Mouse (Mus musculus): ENCODE data around the gene Gdf5. TPM values are rescaled to one million over a fixed set of nuclear protein-coding genes. Genes with fewer than 3 reads are reported as not detected.
A peak's percentile ranks its signal among the peaks of the same experiment; 100 is the strongest.

Gdf5 gene
- polyA plus RNA-seq, 1 experiment from 2014 or later = 0.88 TPM

DNA sequence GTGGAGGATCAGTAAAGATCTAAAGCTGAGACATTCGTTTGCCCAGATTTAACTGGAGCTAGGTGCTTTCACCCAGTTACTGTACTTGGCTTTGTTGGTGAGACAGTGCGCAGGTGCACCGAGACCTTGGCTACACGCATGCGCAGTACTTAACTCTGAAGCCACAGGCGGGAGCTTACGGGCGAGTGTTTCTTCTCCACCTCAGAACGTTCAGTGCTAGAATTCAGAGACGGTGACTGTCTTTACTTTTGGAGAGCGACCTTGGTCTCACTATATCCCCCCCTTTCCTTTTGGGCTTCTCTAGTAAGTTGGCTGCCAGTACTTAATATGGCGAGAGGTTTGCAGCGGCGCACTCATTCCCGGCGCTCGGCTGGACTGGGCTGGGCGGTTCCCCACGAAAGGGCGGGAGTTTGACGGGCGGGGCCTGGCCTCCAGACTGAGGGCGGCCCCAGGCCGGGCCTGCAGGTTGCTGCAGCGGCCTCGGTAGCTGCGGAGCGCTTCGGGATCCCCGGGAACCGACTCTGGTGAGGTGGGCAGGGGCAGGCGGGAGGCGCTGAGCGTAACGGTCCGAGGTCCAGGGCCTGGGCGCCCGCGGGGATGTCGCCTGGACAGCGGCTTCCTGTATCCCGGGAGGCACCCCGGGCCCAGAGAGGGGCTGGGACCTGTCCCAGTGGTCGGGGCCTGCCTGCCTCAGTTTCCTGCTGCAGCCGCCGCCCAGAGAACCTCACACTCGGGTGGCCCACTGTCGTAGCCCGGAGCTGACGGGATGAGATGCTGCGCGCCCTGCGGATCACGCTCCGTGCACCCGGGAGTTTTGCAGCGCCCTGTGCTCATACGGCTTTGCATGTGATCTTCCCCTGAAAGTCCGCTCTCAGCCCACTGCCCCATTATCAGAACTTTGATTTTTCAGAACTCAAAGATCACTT, 11.2 kb upstream of the Gdf5 start, which contains the start of gene Cep250:
Cep250 (plus strand) TSS at position 325 of the 926 bp plus-strand sequence.
- peaks cover 10% of the 10 kb centered on the region for H3K4me1 ChIP-seq
- WGBS = under 1% methylated on average over 59 of the region's 59 CpGs

DNA sequence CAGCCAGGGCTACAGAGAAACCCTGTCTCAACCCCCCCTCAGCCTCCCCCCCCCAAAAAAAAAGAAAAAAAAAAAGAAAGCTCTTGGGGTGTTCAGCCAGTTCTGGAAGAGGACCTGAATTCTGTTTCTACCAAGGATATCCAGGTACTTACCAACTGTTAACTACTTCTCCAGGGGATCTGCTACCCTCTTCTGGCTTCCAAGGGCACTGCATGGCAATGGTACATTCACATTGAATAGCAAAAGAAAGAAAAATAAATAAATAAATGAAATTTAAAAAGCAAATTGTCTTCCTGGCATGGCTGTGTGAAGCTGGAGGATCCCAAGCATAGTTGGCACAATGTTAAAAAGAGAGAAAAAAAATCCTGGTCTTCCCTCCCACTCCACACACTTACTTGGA, 6.8 kb upstream of the Gdf5 start:
- peaks cover 18% of the 10 kb centered on the region for H3K4me1 ChIP-seq
- no peak overlapping the region for H3K27ac ChIP-seq
- H3K9me3 ChIP-seq = no peaks in the 10 kb centered on the region
- H3K36me3 ChIP-seq (replicated peaks) = no peaks in the 10 kb centered on the region
- no peak for DNase-seq (ENCODE audit: extremely low spot score, low spot score)
- peaks cover 3% of the 10 kb centered on the region; the same call in 1 of the 2 replicates for H3K27me3 ChIP-seq (ENCODE audit: poor library complexity, severe bottlenecking)
- no peak overlapping the region for H3K4me3 ChIP-seq

More for the DNA sequence above, 11.2 kb upstream of the Gdf5 start, which contains the start of gene Cep250:
- Histone ChIP-seq H3K4me3 (peak within 1 kb of the TSS; percentile 95), H3K27me3 (ENCODE audit: poor library complexity, severe bottlenecking) (no peaks in the 10 kb centered on the region), H3K36me3 (replicated peaks) (peaks cover 26% of the 10 kb centered on the region), H3K9me3 (no peaks in the 10 kb centered on the region), H3K27ac (peak within 1 kb of the TSS; percentile 99)
- peak; percentile 94 for DNase-seq (ENCODE audit: extremely low spot score, low spot score)

- H3K36me3 ChIP-seq (replicated peaks) = no peaks in the 10 kb centered on the region
- H3K4me3 ChIP-seq = no peak overlapping the region
- no peak for DNase-seq (ENCODE audit: extremely low spot score, low spot score)
- peaks cover 42% of the 10 kb centered on the region for H3K4me1 ChIP-seq
- H3K27me3 ChIP-seq (ENCODE audit: poor library complexity, severe bottlenecking) = peaks cover 10% of the 10 kb centered on the region
- WGBS = 19% methylated on average over 6 of the region's 6 CpGs
- H3K9me3 ChIP-seq = no peaks in the 10 kb centered on the region
- no peak overlapping the region for H3K27ac ChIP-seq
These were observed 4.2 kb upstream of the Gdf5 start for GRCm38 (mm10) chr2:155949362-155949761.

- WGBS = 80% methylated on average over 5 of the region's 5 CpGs
- Histone ChIP-seq H3K4me3 (no peak overlapping the region), H3K27me3 (ENCODE audit: poor library complexity, severe bottlenecking) (peaks cover 15% of the 10 kb centered on the region), H3K4me1 (peaks cover 58% of the 10 kb centered on the region), H3K36me3 (replicated peaks) (no peaks in the 10 kb centered on the region), H3K9me3 (no peaks in the 10 kb centered on the region), H3K27ac (no peak overlapping the region)
- DNase-seq (ENCODE audit: extremely low spot score, low spot score) = no peak
These were observed 2.3 kb upstream of the Gdf5 start for GRCm38 (mm10) chr2:155947390-155948002.

DNA sequence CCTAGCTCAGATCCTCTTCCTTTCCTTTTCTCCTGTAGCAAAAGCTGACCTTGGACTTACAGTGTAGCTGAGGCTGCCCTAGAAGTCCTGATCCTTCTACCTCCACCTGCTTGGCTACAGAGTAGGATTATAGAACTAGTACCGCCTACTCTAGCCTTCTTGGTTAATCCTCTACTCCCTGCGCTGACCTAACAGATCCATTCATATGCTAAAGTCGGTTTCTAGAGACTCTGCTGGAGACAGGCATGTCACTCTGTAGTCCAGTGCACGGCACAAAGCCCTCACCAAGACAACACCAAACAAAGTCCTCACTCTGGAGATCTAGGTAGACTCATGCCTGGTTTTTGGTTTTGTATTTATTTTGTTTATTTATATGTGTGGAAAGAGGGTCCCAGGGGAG, 1.3 kb upstream of the Gdf5 start:
- no peak for DNase-seq (ENCODE audit: extremely low spot score, low spot score)
- Histone ChIP-seq H3K27ac (0 out of 2 replicates have a peak overlapping the region, but pooled peaks have one; percentile 27), H3K27me3 (ENCODE audit: poor library complexity, severe bottlenecking) (peaks cover 15% of the 10 kb centered on the region), H3K4me1 (peaks cover 58% of the 10 kb centered on the region), H3K9me3 (no peaks in the 10 kb centered on the region), H3K4me3 (no peak overlapping the region), H3K36me3 (replicated peaks) (no peaks in the 10 kb centered on the region)
- 8% methylated on average over 4 of the region's 4 CpGs for WGBS

GRCm38 (mm10) chr2:155946069-155946468, 902 bp upstream of the Gdf5 start:
- 2% methylated on average over 7 of the region's 7 CpGs for WGBS

GRCm38 (mm10) chr2:155945580-155945979, 413 bp upstream of the Gdf5 start:
- DNase-seq (ENCODE audit: extremely low spot score, low spot score) = no peak
- whole genome bisulfite sequencing = 79% methylated on average over 5 of the region's 5 CpGs
- H3K9me3 ChIP-seq = no peaks in the 10 kb centered on the region
- no peak overlapping the region for H3K4me3 ChIP-seq
- H3K27ac ChIP-seq = 0 out of 2 replicates have a peak overlapping the region, but pooled peaks have one; percentile 27
- peaks cover 15% of the 10 kb centered on the region for H3K27me3 ChIP-seq (ENCODE audit: poor library complexity, severe bottlenecking)
- no peaks in the 10 kb centered on the region for H3K36me3 ChIP-seq (replicated peaks)
- H3K4me1 ChIP-seq = peaks cover 58% of the 10 kb centered on the region

More at GRCm38 (mm10) chr2:155946069-155946468, 902 bp upstream of the Gdf5 start:
- H3K9me3 ChIP-seq = no peaks in the 10 kb centered on the region
- peaks cover 15% of the 10 kb centered on the region for H3K27me3 ChIP-seq (ENCODE audit: poor library complexity, severe bottlenecking)
- DNase-seq (ENCODE audit: extremely low spot score, low spot score) = peak; percentile 69
- 0 out of 2 replicates have a peak overlapping the region, but pooled peaks have one; percentile 27 for H3K27ac ChIP-seq
- H3K36me3 ChIP-seq (replicated peaks) = no peaks in the 10 kb centered on the region
- no peak overlapping the region for H3K4me3 ChIP-seq
- peaks cover 58% of the 10 kb centered on the region for H3K4me1 ChIP-seq

DNA sequence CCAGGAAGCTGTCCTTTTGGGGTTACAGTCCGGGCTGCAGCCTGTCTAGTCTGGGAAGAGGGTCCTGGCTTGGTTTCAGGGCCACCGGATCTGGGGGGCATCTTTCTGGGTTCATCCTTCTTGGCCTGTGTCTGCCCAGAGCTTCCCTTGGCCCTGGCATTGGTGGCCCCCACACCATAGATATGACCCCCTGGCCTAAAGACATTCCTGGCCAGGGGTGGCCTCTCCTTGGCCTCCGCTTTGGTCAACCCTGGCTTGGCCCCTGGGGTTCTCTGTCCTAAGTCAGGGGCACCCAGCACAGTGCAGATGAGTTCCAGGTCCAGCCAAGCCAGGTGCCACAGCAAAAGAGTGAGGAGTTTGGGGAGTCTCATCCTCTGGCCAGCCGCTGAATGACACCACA, 482 bp downstream of the Gdf5 start:
- H3K4me1 ChIP-seq = peaks cover 54% of the 10 kb centered on the region
- DNase-seq (ENCODE audit: extremely low spot score, low spot score) = no peak
- H3K36me3 ChIP-seq (replicated peaks) = no peaks in the 10 kb centered on the region
- no peaks in the 10 kb centered on the region for H3K9me3 ChIP-seq
- peak overlapping the region; percentile 15; the same call in 1 of the 2 replicates for H3K4me3 ChIP-seq
- peaks cover 15% of the 10 kb centered on the region for H3K27me3 ChIP-seq (ENCODE audit: poor library complexity, severe bottlenecking)
- H3K27ac ChIP-seq = peak overlapping the region; percentile 73
- 77% methylated on average over 4 of the region's 4 CpGs for WGBS

GRCm38 (mm10) chr2:155943463-155943862, 1.7 kb downstream of the Gdf5 start:
- 2% methylated on average over 8 of the region's 8 CpGs for WGBS
- DNase-seq (ENCODE audit: extremely low spot score, low spot score) = peak; percentile 57
- Histone ChIP-seq H3K27me3 (ENCODE audit: poor library complexity, severe bottlenecking) (peaks cover 12% of the 10 kb centered on the region), H3K36me3 (replicated peaks) (no peaks in the 10 kb centered on the region), H3K4me3 (peak overlapping the region; percentile 36), H3K4me1 (peaks cover 45% of the 10 kb centered on the region), H3K27ac (peak overlapping the region; percentile 72), H3K9me3 (no peaks in the 10 kb centered on the region)

- Histone ChIP-seq H3K4me3 (no peak overlapping the region), H3K27ac (no peak overlapping the region), H3K36me3 (replicated peaks) (no peaks in the 10 kb centered on the region), H3K9me3 (no peaks in the 10 kb centered on the region), H3K27me3 (ENCODE audit: poor library complexity, severe bottlenecking) (peaks cover 12% of the 10 kb centered on the region), H3K4me1 (peaks cover 41% of the 10 kb centered on the region)
- 96% methylated on average over 40 of the region's 40 CpGs for WGBS
- no peak for DNase-seq (ENCODE audit: extremely low spot score, low spot score)
These were observed 3.3 kb downstream of the Gdf5 start for GRCm38 (mm10) chr2:155941697-155942442.

- no peaks in the 10 kb centered on the region for H3K36me3 ChIP-seq (replicated peaks)
- no peak within 1 kb of the TSS for H3K27ac ChIP-seq
- no peak for DNase-seq (ENCODE audit: extremely low spot score, low spot score)
- 92% methylated on average over 3 of the region's 3 CpGs for WGBS
- peaks cover 12% of the 10 kb centered on the region for H3K27me3 ChIP-seq (ENCODE audit: poor library complexity, severe bottlenecking)
- H3K9me3 ChIP-seq = no peaks in the 10 kb centered on the region
- H3K4me3 ChIP-seq = no peak within 1 kb of the TSS
- peaks cover 29% of the 10 kb centered on the region for H3K4me1 ChIP-seq
These were observed 4.5 kb downstream of the Gdf5 start, which contains the start of gene Gm15557 for GRCm38 (mm10) chr2:155940681-155941080. TSS of gene Gm15557 (plus strand) at chr2:155940728.

DNA sequence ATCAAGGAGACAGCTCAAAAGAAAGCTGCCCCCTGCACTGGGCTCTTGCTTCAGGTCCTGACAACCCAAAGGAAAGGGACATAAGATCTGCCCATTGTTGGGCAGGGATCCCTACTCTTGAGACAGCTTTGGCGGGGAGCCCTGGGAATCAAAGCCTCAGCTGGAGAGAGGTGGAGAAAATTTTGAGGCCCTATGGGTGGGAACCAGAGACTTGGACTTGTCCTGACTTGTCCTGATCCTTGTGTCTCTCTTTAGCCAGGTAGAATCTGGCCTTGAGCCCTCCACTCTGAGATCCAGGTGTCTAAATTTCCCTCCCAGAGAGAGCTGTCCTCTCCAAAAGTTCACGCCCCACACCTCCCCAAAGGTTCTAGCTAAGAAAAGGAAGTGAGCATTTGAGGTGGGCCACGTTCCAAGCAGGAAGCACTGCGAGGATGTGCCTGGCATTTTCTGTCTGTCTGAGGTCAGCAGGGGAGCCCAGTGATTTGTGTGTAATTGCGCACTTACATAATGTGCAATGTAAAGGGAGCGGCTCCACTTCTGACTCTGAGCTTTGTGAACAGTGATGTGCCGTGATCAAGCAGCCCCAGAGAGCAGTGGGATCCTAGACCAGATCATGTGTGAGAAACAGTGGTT, 5.2 kb downstream of the Gdf5 start:
- H3K9me3 ChIP-seq = no peaks in the 10 kb centered on the region
- H3K27ac ChIP-seq = no peak overlapping the region
- 90% methylated on average over 7 of the region's 7 CpGs for WGBS
- no peaks in the 10 kb centered on the region for H3K36me3 ChIP-seq (replicated peaks)
- peaks cover 23% of the 10 kb centered on the region for H3K4me1 ChIP-seq
- DNase-seq (ENCODE audit: extremely low spot score, low spot score) = no peak
- no peak overlapping the region for H3K4me3 ChIP-seq
- peaks cover 12% of the 10 kb centered on the region for H3K27me3 ChIP-seq (ENCODE audit: poor library complexity, severe bottlenecking)

Data from forebrain, embryonic 10.5 days (tissue).